11 mouse cellular contexts compared by ENCODE assay signal in the genomic region with DNA sequence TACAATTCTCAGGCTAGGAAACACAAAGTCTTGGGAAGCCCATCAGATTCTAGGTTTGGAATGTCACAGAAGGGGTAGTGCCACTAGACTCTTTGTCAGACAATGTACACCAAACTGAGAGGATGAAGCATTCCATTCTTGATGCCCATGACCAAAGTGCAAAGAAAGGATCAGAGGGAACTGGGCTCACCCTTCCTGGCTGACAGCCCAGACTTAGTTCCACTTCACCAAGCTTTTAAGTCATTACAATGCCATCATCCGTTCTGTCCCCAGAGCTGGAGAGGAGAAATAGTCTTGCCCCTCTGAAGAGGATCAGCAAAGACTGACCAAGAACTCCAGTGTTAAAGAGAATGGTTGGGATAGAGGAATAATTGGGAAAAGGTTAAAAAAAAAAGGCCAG. TPM values are rescaled to one million over a fixed set of nuclear protein-coding genes. Genes with fewer than 3 reads are reported as not detected.
DNase-seq lines count a peak whose midpoint lies in the region; TF ChIP-seq lines count a peak whose summit lies in the region.
"Had no signal": no experiment of that assay in that cellular context is flagged by ENCODE, and none has a peak within 500 bp of the region (broad histone marks: within the 10 kb centered on the region; RNA-seq: fewer than 3 reads in every experiment).

No protein-coding gene starts in this region.

- no peaks in the 10 kb centered on the region for H3K27me3 ChIP-seq in kidney, adult 2 months (replicated peaks; ENCODE audit: control insufficient read depth, insufficient read depth, low read length)
- H3K27me3 ChIP-seq: neural tube, embryonic 12.5 days had no signal

- DNase-seq in layer of hippocampus, adult 2 months (ENCODE audit: low spot score in 2 of 2), result no peak
- no peak for DNase-seq in layer of hippocampus, adult 9-10 months (ENCODE audit: low spot score)
- DNase-seq in kidney, adult 2 months, result peak; percentile 94
- peak; percentile 55 for DNase-seq in lung, postnatal 14 days
- DNase-seq in embryo, embryonic 10.5 days (ENCODE audit: low spot score), result no peak
- DNase-seq in spleen, postnatal 36 days (ENCODE audit: low spot score in 2 of 2), result no peak
- DNase-seq: thymus, postnatal 36 days had no signal

- peak overlapping the region; percentile 6; the same call in 1 of the 2 replicates for H3K27ac ChIP-seq in layer of hippocampus, adult 2 months
- peak overlapping the region; percentile 60 for H3K27ac ChIP-seq in bone marrow macrophage, adult 2 months (ENCODE audit: insufficient read depth, low read depth, low read length)
- 0 out of 2 replicates have a peak overlapping the region, but pooled peaks have one; percentile 54 for H3K27ac ChIP-seq in kidney, adult 2 months (ENCODE audit: insufficient read depth, low read depth, low read length)
- H3K27ac ChIP-seq: neural tube, embryonic 12.5 days had no signal

- H3K4me1 ChIP-seq in bone marrow macrophage, adult 2 months (ENCODE audit: control insufficient read depth, insufficient read depth, low read length), result peaks cover 23% of the 10 kb centered on the region
- H3K4me1 ChIP-seq in kidney, adult 2 months (ENCODE audit: control insufficient read depth, insufficient read depth, low read length), result peaks cover 33% of the 10 kb centered on the region
- H3K4me1 ChIP-seq: neural tube, embryonic 12.5 days had no signal

- no peak overlapping the region for H3K4me3 ChIP-seq in layer of hippocampus, adult 2 months
- H3K4me3 ChIP-seq in bone marrow macrophage, adult 2 months (ENCODE audit: insufficient read depth, low read length), result no peak overlapping the region
- no peak overlapping the region for H3K4me3 ChIP-seq in kidney, adult 2 months (ENCODE audit: insufficient read depth, low read depth, low read length)
- H3K4me3 ChIP-seq: neural tube, embryonic 12.5 days had no signal

- no peak for TF ChIP-seq POLR2A in bone marrow macrophage, adult 2 months (IDR thresholded peaks at IDR 0.05; ENCODE audit: borderline replicate concordance, low read depth, low read length)
- TF ChIP-seq POLR2A in kidney, adult 2 months (IDR thresholded peaks at IDR 0.05; ENCODE audit: low read depth, low read length), result no peak

- H3K36me3 ChIP-seq in kidney, adult 2 months (ENCODE audit: control insufficient read depth, insufficient read depth, low read length), result no peaks in the 10 kb centered on the region

- TF ChIP-seq CTCF in layer of hippocampus, adult 2 months (conservative IDR thresholded peaks at IDR 0.05), result no peak
- TF ChIP-seq CTCF in bone marrow macrophage, adult 2 months (IDR thresholded peaks at IDR 0.05; ENCODE audit: low read depth, low read length), result no peak
- TF ChIP-seq CTCF in kidney, adult 2 months (conservative IDR thresholded peaks at IDR 0.05; ENCODE audit: insufficient read depth, insufficient read length, low read depth, low read length), result no peak

- WGBS in kidney, adult 2 months, result 4% methylated on average over 1 of the region's 1 CpGs

RNA-seq across cellular contexts. Expression of gene Rrbp1, which starts 20.1 kb away (rescaled TPM):
- 10 to 100 TPM; 52.6 to 56.3 TPM for total RNA-seq in layer of hippocampus, adult 2 months (2021)
- polyA plus RNA-seq in bone marrow macrophage, adult 2 months (2012; ENCODE audit: insufficient read depth, insufficient read length, missing spikeins), result 282 and 287 TPM in 2 replicates
- 61.7 and 69.2 TPM in 2 replicates for polyA plus RNA-seq in kidney, adult 2 months (2012; rRNA removed)

RNA-seq across cellular contexts. Expression of gene Banf2, which starts 41.9 kb away (rescaled TPM):
- not detected for total RNA-seq in layer of hippocampus, adult 2 months (2021)
- not detected in 2 replicates for polyA plus RNA-seq in bone marrow macrophage, adult 2 months (2012; ENCODE audit: insufficient read depth, insufficient read length, missing spikeins)
- not detected in 2 replicates for polyA plus RNA-seq in kidney, adult 2 months (2012; rRNA removed)
- total RNA-seq: gastrocnemius, adult 18-20 months had no signal
- polyA plus RNA-seq: liver, embryonic 11.5 days; neural tube, embryonic 12.5 days had no signal

Comparison
In these comparisons a context has a peak if more than half of its experiments do, and no peak if none do; other contexts are left out.
1. DNase-seq: peak in kidney, adult 2 months (single experiment) and lung, postnatal 14 days (single experiment); none in layer of hippocampus, adult 2 months (0 of 2), layer of hippocampus, adult 9-10 months (single experiment), embryo, embryonic 10.5 days (single experiment) and spleen, postnatal 36 days (0 of 2).
2. H3K27ac ChIP-seq: peak in every context shown above with its lines; median percentile 60 in bone marrow macrophage, adult 2 months; 54 in kidney, adult 2 months; 6 in layer of hippocampus, adult 2 months.